Mouse (Mus musculus) erythroblast, embryonic 14.5 days (primary cell): ENCODE results near the gene Rnf212b.

Source experiments
- GATA1 ChIP-seq: IDR thresholded peaks from 2 replicates; pipeline ENCODE4 v1.6.1; 2012; ENCODE audit warnings: low read length, inconsistent platforms, mixed read lengths
- TAL1 ChIP-seq: IDR thresholded peaks from 3 replicates; pipeline ENCODE4 v1.6.1; 2012; ENCODE audit warnings: low read length, inconsistent platforms, mixed read lengths

DNA sequence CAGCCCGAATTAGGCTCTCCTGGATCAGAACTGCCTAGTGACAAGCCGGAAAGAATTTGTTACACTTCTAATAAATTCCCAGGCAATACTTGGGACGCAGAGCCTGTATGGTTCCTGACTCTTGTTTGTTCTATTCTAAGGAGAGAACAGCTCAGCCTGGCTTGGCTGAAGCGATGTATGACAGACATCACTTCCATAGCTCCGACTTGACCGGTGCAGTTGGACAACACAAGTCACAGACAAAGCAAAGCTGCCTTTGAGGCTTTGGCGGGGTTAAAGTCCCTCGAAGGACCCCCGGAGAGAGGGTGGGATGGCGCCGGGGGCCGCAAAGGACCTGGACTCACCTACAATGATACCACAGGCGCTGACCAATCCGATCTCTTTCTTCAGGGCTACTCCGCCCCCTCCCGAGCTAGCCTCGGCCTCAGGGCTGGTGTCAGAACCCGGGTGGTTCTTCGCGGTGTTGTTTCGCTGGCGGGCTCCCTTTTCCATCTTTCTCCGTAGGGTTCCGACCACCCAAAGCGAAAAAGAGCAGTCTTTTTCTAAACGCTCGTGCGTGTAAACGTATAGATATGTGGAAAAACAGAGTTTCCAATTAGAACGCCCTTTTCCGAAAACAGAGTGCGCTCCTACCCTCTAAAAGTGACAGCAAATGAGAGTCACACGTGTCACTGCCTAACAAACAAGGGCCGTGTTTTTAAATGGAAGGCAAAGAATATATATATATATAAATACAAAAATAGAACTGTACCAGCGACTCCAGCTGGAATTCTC lies 32.9 kb upstream of the Rnf212b start:
- TF ChIP-seq TAL1 (no peak), GATA1 (no peak)
